ENCODE assay signal across 7 mouse cellular contexts in the genomic region with DNA sequence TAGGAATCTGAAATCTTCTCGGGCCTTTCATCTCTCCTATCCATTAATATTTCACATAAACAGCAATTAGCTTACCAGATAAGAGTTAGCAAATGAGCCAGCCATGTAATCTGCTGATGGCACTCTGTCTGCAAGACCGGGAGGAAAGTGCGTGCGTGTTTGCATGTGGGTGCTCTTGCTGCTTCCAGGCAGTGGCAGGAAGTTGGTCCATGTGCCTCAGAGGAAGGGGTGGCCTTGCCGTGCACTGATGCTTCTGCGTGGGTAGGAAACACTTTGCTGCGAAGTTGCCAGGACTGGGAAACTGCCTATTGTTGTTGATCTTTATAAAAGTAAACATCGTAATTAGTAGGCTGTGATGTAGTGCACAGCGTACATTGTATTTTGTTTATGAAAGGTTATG. TPM values are rescaled to one million over a fixed set of nuclear protein-coding genes. Genes with fewer than 3 reads are reported as not detected.
DNase-seq lines count a peak whose midpoint lies in the region; ATAC-seq and TF ChIP-seq lines count a peak whose summit lies in the region.

No protein-coding gene starts in this region.

- H3K27ac ChIP-seq in liver, postnatal 0 days (ENCODE audit: low read depth), result no peak overlapping the region
- H3K27ac ChIP-seq in embryonic facial prominence, embryonic 12.5 days, result 0 out of 2 replicates have a peak overlapping the region, but pooled peaks have one; percentile 11
- H3K27ac ChIP-seq in olfactory bulb, adult 2 months (ENCODE audit: insufficient read depth, low read depth, low read length), result peak overlapping the region; percentile 86; the same call in 1 of the 2 replicates

- TF ChIP-seq POLR2A in olfactory bulb, adult 2 months (IDR thresholded peaks at IDR 0.05; ENCODE audit: insufficient read depth, low read depth, low read length), result no peak

- peaks cover 10% of the 10 kb centered on the region for H3K4me1 ChIP-seq in liver, postnatal 0 days (ENCODE audit: insufficient read depth)
- H3K4me1 ChIP-seq in embryonic facial prominence, embryonic 12.5 days, result peaks cover 26% of the 10 kb centered on the region
- peaks cover 23% of the 10 kb centered on the region for H3K4me1 ChIP-seq in olfactory bulb, adult 2 months (ENCODE audit: control insufficient read depth, insufficient read depth, low read length)

- no peak for TF ChIP-seq EP300 in liver, postnatal 0 days (IDR thresholded peaks at IDR 0.05; ENCODE audit: low read depth)

- H3K4me2 ChIP-seq in liver, postnatal 0 days (ENCODE audit: low read depth, low read length), result no peak overlapping the region
- no peak overlapping the region for H3K4me2 ChIP-seq in embryonic facial prominence, embryonic 12.5 days (replicated peaks)

- H3K9ac ChIP-seq in liver, postnatal 0 days (replicated peaks), result no peak overlapping the region
- H3K9ac ChIP-seq in embryonic facial prominence, embryonic 12.5 days, result no peak overlapping the region

- DNase-seq in liver, result peak; percentile 18
- no peak for DNase-seq in liver, postnatal 0 days
- no peak for DNase-seq in gastrocnemius, postnatal 25 days
- DNase-seq in adrenal gland, postnatal 4 days (ENCODE audit: low spot score in 2 of 2), result no peak

- no peaks in the 10 kb centered on the region for H3K9me3 ChIP-seq in liver, postnatal 0 days (ENCODE audit: low read length)
- H3K9me3 ChIP-seq in embryonic facial prominence, embryonic 12.5 days, result no peaks in the 10 kb centered on the region

- WGBS in liver, postnatal 0 days (ENCODE audit: insufficient replicate concordance), result 33% methylated on average over 9 of the region's 9 CpGs
- WGBS in embryonic facial prominence, embryonic 12.5 days, result 60% methylated on average over 9 of the region's 9 CpGs
- WGBS in olfactory bulb, adult 2 months, result 10% methylated on average over 9 of the region's 9 CpGs

- TF ChIP-seq CTCF in liver, postnatal 0 days (IDR thresholded peaks at IDR 0.05; ENCODE audit: low read depth), result no peak
- TF ChIP-seq CTCF in olfactory bulb, adult 2 months (IDR thresholded peaks at IDR 0.05; ENCODE audit: insufficient read depth, low read depth, low read length), result no peak

- ATAC-seq in liver, postnatal 0 days, result no peak
- ATAC-seq in embryonic facial prominence, embryonic 12.5 days (ENCODE audit: insufficient number of reproducible peaks, insufficient read depth, low FRiP score, low TSS enrichment), result no peak
- peak; percentile 88 for ATAC-seq in inflammation-experienced regulatory T-cells, adult 6 months

- H3K4me3 ChIP-seq in liver, postnatal 0 days (ENCODE audit: low read depth, low read length), result no peak overlapping the region
- H3K4me3 ChIP-seq in embryonic facial prominence, embryonic 12.5 days, result no peak overlapping the region
- no peak overlapping the region for H3K4me3 ChIP-seq in olfactory bulb, adult 2 months (ENCODE audit: insufficient read depth, low read depth, low read length)

- no peaks in the 10 kb centered on the region for H3K27me3 ChIP-seq in liver, postnatal 0 days (ENCODE audit: insufficient read depth, low read length)
- no peaks in the 10 kb centered on the region for H3K27me3 ChIP-seq in embryonic facial prominence, embryonic 12.5 days

- H3K36me3 ChIP-seq in liver, postnatal 0 days (replicated peaks; ENCODE audit: insufficient read depth, low read length), result no peaks in the 10 kb centered on the region
- no peaks in the 10 kb centered on the region for H3K36me3 ChIP-seq in embryonic facial prominence, embryonic 12.5 days

RNA-seq across cellular contexts. Expression of a gene that starts 42.0 kb away (rescaled TPM):
- 1.1 and 1.5 TPM in 2 replicates for polyA plus RNA-seq in liver, postnatal 0 days (2015; fragmentation: Nextera tagmentation; extraction: Ambion mirVana)
- polyA plus RNA-seq in embryonic facial prominence, embryonic 12.5 days (2016; fragmentation: Nextera tagmentation; extraction: Ambion mirVana), result 28.6 and 31.1 TPM in 2 replicates
- 10 to 100 TPM in 2 of 3 experiments, 1 to 10 TPM in 1; 9.0 to 23.5 (median 20.5) TPM for polyA plus RNA-seq in inflammation-experienced regulatory T-cells, adult 6 months (2017; shearing (Covaris generic))
- 124 and 135 TPM in 2 replicates for polyA plus RNA-seq in olfactory bulb, adult 2 months (2012; ENCODE audit: insufficient read depth, insufficient read length, low replicate concordance, missing spikeins)
- total RNA-seq in gastrocnemius, postnatal 25 days (2021), result 10 to 100 TPM; 18.4 to 18.5 TPM
- 10 to 100 TPM; 61.2 to 69.5 TPM for total RNA-seq in adrenal gland, postnatal 4 days (2021)
